Mouse (Mus musculus) brain, embryonic 14.5 days (tissue): Measurements from ENCODE around the gene Got1.

Source experiments
- CTCF ChIP-seq: fragments of 200-500 bp; IDR thresholded peaks from 2 replicates; pipeline ENCODE4 v1.5.1; 2012; ENCODE audit warnings: inconsistent platforms, mild to moderate bottlenecking, moderate library complexity, borderline replicate concordance; ENCODE audit not compliant: insufficient read depth, insufficient read length; ENCODE audit errors: extremely low read depth
- POLR2A ChIP-seq: fragments of 200-500 bp; IDR thresholded peaks from 2 replicates; pipeline ENCODE4 v1.6.1; 2012; ENCODE audit warnings: mild to moderate bottlenecking, inconsistent platforms, borderline replicate concordance; ENCODE audit not compliant: poor library complexity, insufficient read depth, insufficient read length, severe bottlenecking; ENCODE audit errors: extremely low read depth

DNA sequence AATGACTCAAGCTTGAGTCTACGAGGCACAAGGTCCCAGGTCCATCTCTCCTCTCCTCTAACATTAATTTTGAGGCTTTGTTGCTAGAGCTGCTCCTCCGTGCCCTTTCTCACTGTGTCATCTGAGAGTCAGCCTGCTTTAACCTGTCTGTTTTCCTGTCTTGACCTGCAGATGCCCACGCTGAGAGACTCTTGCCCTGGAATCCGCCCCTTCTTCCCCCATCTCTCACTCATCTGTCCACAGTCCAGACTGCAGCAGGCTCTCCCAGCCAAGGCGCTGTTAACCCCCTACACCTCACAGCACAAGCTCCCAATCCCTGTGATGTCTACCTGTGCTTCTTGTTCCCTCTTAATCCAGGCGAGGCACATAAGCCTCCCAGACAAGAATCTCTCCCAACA, 27.1 kb upstream of the Got1 start:
- TF ChIP-seq CTCF (no peak), POLR2A (no peak)
